Mouse (Mus musculus) brain, embryonic 14.5 days (tissue): ENCODE results near the gene Gm10272.

Experiments
- CTCF ChIP-seq: fragments of 200-500 bp; IDR thresholded peaks from 2 replicates; pipeline ENCODE4 v1.5.1; 2012; ENCODE audit warnings: inconsistent platforms, mild to moderate bottlenecking, moderate library complexity, borderline replicate concordance; ENCODE audit not compliant: insufficient read depth, insufficient read length; ENCODE audit errors: extremely low read depth
- POLR2A ChIP-seq: fragments of 200-500 bp; IDR thresholded peaks from 2 replicates; pipeline ENCODE4 v1.6.1; 2012; ENCODE audit warnings: mild to moderate bottlenecking, inconsistent platforms, borderline replicate concordance; ENCODE audit not compliant: poor library complexity, insufficient read depth, insufficient read length, severe bottlenecking; ENCODE audit errors: extremely low read depth

GRCm38 (mm10) chr10:77673765-77674164 is 32.7 kb upstream of the Gm10272 start:
- no peak for TF ChIP-seq POLR2A
- TF ChIP-seq CTCF, result no peak
